Mouse (Mus musculus) cortical plate, adult 2 months (tissue): ENCODE data around the gene Tmem79. TPM values are rescaled to one million over a fixed set of nuclear protein-coding genes. Genes with fewer than 3 reads are reported as not detected.

ENCODE experiments used
- H3K27ac ChIP-seq: fragments of 200-500 bp; 2 replicates; pipeline ENCODE4 v1.5.1; 2012; ENCODE audit warnings: low read length, control low read depth, inconsistent platforms; ENCODE audit not compliant: insufficient read depth
- H3K4me1 ChIP-seq: fragments of 200-500 bp; 2 replicates; pipeline ENCODE4 v1.6.1; 2011; ENCODE audit warnings: low read length; ENCODE audit not compliant: control insufficient read depth, insufficient read depth
- H3K4me3 ChIP-seq: fragments of 200-500 bp; 2 replicates; pipeline ENCODE4 v1.5.1; 2011; ENCODE audit warnings: mild to moderate bottlenecking, low read length, control low read depth; ENCODE audit not compliant: insufficient read depth
- CTCF ChIP-seq: fragments of 200-500 bp; IDR thresholded peaks from 2 replicates; pipeline ENCODE4 v1.5.1; 2011; ENCODE audit warnings: mild to moderate bottlenecking, control low read depth, low read length; ENCODE audit not compliant: insufficient read depth; ENCODE audit errors: extremely low read depth
- POLR2A ChIP-seq: fragments of 200-500 bp; IDR thresholded peaks from 2 replicates; pipeline ENCODE4 v1.6.1; 2011; ENCODE audit warnings: mild to moderate bottlenecking, low read length, control low read depth; ENCODE audit not compliant: insufficient read depth; ENCODE audit errors: extremely low read depth
- polyA plus RNA-seq: library from polyadenylated mRNA; depleted of rRNA; stranded (reverse); fragments of >200 nt; gene quantifications from 2 replicates; pipeline ENCODE4 v1.2.3, GENCODE M21; 2012; rRNA removed

Tmem79 gene
- polyA plus RNA-seq, 1 experiment: 0.86 TPM

DNA sequence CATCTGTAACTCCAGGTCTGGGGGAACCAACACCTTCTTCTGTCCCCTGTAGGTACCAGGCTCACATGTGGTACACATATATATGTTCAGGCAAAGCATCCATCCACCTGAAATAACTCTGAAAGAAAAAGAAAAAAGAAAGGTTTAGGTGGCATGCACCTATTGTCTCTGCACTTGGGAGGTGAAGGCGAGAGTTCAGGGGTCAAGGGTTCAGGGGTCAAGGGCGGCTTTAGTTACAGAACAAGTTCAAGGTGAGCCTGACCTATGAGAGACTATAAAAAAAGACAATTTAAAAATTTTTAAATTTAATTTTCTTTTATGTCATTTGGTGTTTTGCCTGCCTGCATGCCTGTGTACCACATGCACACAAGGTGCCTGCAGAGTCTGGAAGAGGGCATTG is 55.9 kb downstream of the Tmem79 start:
- H3K4me3 ChIP-seq: no peak overlapping the region
- peaks cover 4% of the 10 kb centered on the region; the same call in 1 of the 2 replicates for H3K4me1 ChIP-seq
- TF ChIP-seq CTCF (no peak), POLR2A (no peak)
- H3K27ac ChIP-seq: no peak overlapping the region

Other genes starting within 250 kb of the Tmem79 start
- gene Mef2d, start 193.8 kb downstream of the Tmem79 start, polyA plus RNA-seq: 128 and 131 TPM in 2 replicates
- not detected in 2 replicates for gene Rhbg, start 81.4 kb downstream of the Tmem79 start, polyA plus RNA-seq
- gene Gm38392, start 48.9 kb downstream of the Tmem79 start, polyA plus RNA-seq: 0.08 TPM in 1 of 2 replicates, not detected in the other
- gene Tsacc, start 39.1 kb downstream of the Tmem79 start, polyA plus RNA-seq: 3.3 and 5.0 TPM in 2 replicates
- 151 and 165 TPM in 2 replicates for gene Cct3, start 39.0 kb downstream of the Tmem79 start, polyA plus RNA-seq
- 90.9 and 97.3 TPM in 2 replicates for gene Glmp, start 11.1 kb downstream of the Tmem79 start, polyA plus RNA-seq
- gene Smg5, start 112 bp upstream of the Tmem79 start, polyA plus RNA-seq: 84.4 and 91.5 TPM in 2 replicates
- 15.3 and 15.6 TPM in 2 replicates for gene Paqr6, start 28.4 kb upstream of the Tmem79 start, polyA plus RNA-seq
- 14.7 and 17.5 TPM in 2 replicates for gene Bglap3, start 36.6 kb upstream of the Tmem79 start, polyA plus RNA-seq
- 0.44 TPM in 1 of 2 replicates, not detected in the other for gene Bglap2, start 42.6 kb upstream of the Tmem79 start, polyA plus RNA-seq
- gene Bglap, start 48.3 kb upstream of the Tmem79 start, polyA plus RNA-seq: not detected in 2 replicates
- gene Pmf1, start 74.2 kb upstream of the Tmem79 start, polyA plus RNA-seq: 10.5 and 11.1 TPM in 2 replicates
- gene Slc25a44, start 89.0 kb upstream of the Tmem79 start, polyA plus RNA-seq: 76.3 and 76.4 TPM in 2 replicates
- gene Sema4a, start 125.0 kb upstream of the Tmem79 start, polyA plus RNA-seq: 68.9 and 71.6 TPM in 2 replicates
- 64.7 and 70.6 TPM in 2 replicates for gene Lmna, start 173.8 kb upstream of the Tmem79 start, polyA plus RNA-seq
- gene Mex3a, start 196.2 kb upstream of the Tmem79 start, polyA plus RNA-seq: 1.5 TPM in 2 replicates
- 0.13 and 0.36 TPM in 2 replicates for gene Rab25, start 212.2 kb upstream of the Tmem79 start, polyA plus RNA-seq
- 126 and 133 TPM in 2 replicates for gene Lamtor2, start 216.9 kb upstream of the Tmem79 start, polyA plus RNA-seq
- 103 and 110 TPM in 2 replicates for gene Ubqln4, start 217.6 kb upstream of the Tmem79 start, polyA plus RNA-seq
- gene Ssr2, start 239.7 kb upstream of the Tmem79 start, polyA plus RNA-seq: 120 and 126 TPM in 2 replicates